Mouse (Mus musculus) C2C12 (cell line): ENCODE data around the gene Rps6ka1. TPM values are rescaled to one million over a fixed set of nuclear protein-coding genes. Genes with fewer than 3 reads are reported as not detected.
"Not testable (repeated sequence)": the region's sequence is repeated elsewhere in the genome, so short reads cannot be mapped to it uniquely, and the experiment has no call there.

Experiments
- H3K27me3 ChIP-seq: one replicate; pipeline ENCODE4 v1.6.1; 2011; ENCODE audit not compliant: control insufficient read depth, insufficient read depth, insufficient read length
- H3K36me3 ChIP-seq: one replicate; pipeline ENCODE4 v1.6.1; 2011; ENCODE audit not compliant: control insufficient read depth, insufficient read depth
- H3K4me3 ChIP-seq: one replicate; pipeline ENCODE4 v1.5.1; 2011; ENCODE audit warnings: mild to moderate bottlenecking, control low read depth; ENCODE audit not compliant: poor library complexity, insufficient read depth, severe bottlenecking
- H3K79me2 ChIP-seq: one replicate; pipeline ENCODE4 v1.6.1; 2011; ENCODE audit not compliant: control insufficient read depth, insufficient read depth
- H3K79me3 ChIP-seq: one replicate; pipeline ENCODE4 v1.6.1; 2011; ENCODE audit warnings: low read depth, control low read depth
- H3ac ChIP-seq: one replicate; pipeline ENCODE3; 2011; ENCODE audit warnings: low read depth; ENCODE audit not compliant: control insufficient read depth, insufficient read length
- CEBPB ChIP-seq: IDR thresholded peaks from one replicate; pipeline ENCODE4 v1.6.1; 2011; ENCODE audit warnings: low read depth, mild to moderate bottlenecking, control low read depth, moderate library complexity
- CTCF ChIP-seq: IDR thresholded peaks from one replicate; pipeline ENCODE4 v1.5.1; 2011; ENCODE audit not compliant: control insufficient read depth, insufficient read depth, insufficient read length
- FOSL1 ChIP-seq: IDR thresholded peaks from one replicate; pipeline ENCODE4 v1.8.0; 2011; ENCODE audit warnings: mild to moderate bottlenecking, low read length; ENCODE audit not compliant: poor library complexity, insufficient read depth, severe bottlenecking
- MAX ChIP-seq: IDR thresholded peaks from one replicate; pipeline ENCODE4 v1.6.1; 2011; ENCODE audit warnings: mild to moderate bottlenecking, control low read depth
- MYOD1 ChIP-seq: IDR thresholded peaks from one replicate; pipeline ENCODE4 v1.6.1; 2011; ENCODE audit warnings: low read depth; ENCODE audit not compliant: control insufficient read depth, insufficient read length
- MYOG ChIP-seq: IDR thresholded peaks from one replicate; pipeline ENCODE4 v1.6.1; 2011; ENCODE audit not compliant: control insufficient read depth, insufficient read length; ENCODE audit errors: extremely low read depth
- USF1 ChIP-seq: IDR thresholded peaks from one replicate; pipeline ENCODE4 v1.6.1; 2011; ENCODE audit warnings: low read depth, mild to moderate bottlenecking, control low read depth, moderate library complexity
- polyA plus RNA-seq: library from polyadenylated mRNA; unstranded; fragments of >200 nt; fragmentation: generic; extraction: Trizol; gene quantifications from one replicate; pipeline ENCODE4 v1.2.1, GENCODE M21; 2012; ENCODE audit warnings: missing spikeins

The Rps6ka1 gene
- polyA plus RNA-seq, 1 experiment, result 2.4 TPM

DNA sequence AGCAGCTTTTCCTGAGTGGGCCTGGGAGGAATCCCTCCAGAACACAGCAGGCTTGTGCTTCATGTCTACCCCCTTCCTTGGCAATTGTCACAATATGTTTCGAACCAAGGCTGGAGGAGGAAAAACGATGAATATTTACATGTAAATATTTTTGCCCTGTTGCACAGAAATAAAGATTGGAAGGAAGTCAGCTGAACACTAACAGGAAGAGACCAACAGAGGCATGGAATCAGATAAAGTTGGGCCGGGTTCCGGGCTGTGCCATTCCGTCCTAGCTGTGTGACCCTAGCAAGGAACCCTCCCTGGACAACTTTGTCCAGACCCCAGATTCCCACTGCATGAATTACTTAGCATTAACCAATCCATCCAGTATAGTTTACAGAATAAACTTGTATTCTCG is 20.5 kb upstream of the Rps6ka1 start:
- TF ChIP-seq MYOG, result no peak
- no peak for TF ChIP-seq USF1
- Histone ChIP-seq H3K79me2 (no peaks in the 10 kb centered on the region), H3K27me3 (no peaks in the 10 kb centered on the region), H3K4me3 (no peak overlapping the region), H3K79me3 (no peaks in the 10 kb centered on the region), H3K36me3 (no peaks in the 10 kb centered on the region), H3ac (no peak overlapping the region)

DNA sequence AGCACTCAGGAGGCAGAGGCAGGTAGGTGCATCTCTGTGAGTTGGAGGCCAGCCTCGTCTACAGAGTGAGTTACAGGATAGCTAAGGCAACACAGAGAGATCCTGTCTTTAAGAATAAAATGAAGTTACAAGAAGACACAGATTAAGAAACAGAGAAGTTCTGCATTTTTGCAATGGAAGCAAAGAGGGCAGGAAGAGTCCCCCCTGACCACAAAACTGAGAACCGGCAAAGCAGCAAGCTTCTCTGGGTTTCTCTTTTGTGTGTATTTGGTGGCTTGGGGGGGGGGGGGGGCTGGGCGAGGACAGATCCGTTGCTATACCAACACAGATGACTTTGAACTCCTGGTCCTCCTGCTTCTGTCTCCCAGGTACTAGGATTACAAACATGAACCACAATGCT is 19.5 kb upstream of the Rps6ka1 start:
- no peak overlapping the region for H3ac ChIP-seq
- H3K4me3 ChIP-seq, result no peak overlapping the region
- no peaks in the 10 kb centered on the region for H3K36me3 ChIP-seq
- H3K27me3 ChIP-seq, result no peaks in the 10 kb centered on the region
- TF ChIP-seq MYOG (no peak), MYOD1 (no peak), FOSL1 (no peak), CTCF (no peak), USF1 (no peak), MAX (no peak), CEBPB (no peak)
- H3K79me3 ChIP-seq, result no peaks in the 10 kb centered on the region
- no peaks in the 10 kb centered on the region for H3K79me2 ChIP-seq

DNA sequence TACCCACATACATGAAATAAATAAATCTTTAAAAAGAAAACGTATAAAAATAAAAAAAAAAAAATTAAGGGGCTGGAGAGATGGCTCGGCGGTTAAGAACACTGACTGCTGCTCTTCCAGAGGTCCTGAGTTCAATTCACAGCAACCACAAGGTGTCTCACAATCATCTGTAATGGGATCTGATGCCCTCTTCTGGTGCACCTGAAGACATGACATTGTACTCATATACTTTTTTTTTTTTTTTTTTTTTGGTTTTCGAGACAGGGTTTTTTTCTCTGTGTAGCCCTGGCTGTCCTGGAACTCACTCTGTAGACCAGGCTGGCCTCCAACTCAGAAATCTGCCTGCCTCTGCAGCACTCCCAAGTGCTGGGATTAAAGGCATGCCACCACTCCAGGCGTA is 18.7 kb upstream of the Rps6ka1 start:
- H3K27me3 ChIP-seq, H3K79me3 ChIP-seq, H3K4me3 ChIP-seq, H3ac ChIP-seq, H3K36me3 ChIP-seq, H3K79me2 ChIP-seq: not testable (repeated sequence)

DNA sequence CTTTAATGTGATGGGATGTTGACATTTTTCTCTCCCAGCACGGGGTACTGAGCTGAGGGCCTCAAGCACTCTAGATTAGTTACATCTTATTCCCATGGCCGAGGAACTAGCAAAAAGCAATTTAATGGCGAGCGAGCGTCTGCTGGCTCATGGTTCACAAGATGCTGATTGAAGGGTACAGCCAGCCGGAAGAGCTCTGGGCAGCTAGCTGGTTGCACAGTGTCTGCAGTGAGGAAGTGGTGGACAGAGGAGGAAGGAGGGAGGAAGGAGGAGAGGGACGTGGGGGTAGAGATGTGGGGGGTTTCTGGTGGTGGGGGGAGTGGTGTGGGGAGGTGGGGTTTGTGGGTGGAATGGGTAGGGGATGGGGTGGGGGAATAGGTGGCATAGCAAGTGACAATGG is 17.6 kb upstream of the Rps6ka1 start:
- H3ac ChIP-seq, result no peak overlapping the region
- H3K36me3 ChIP-seq, result no peaks in the 10 kb centered on the region
- H3K4me3 ChIP-seq, result no peak overlapping the region
- no peaks in the 10 kb centered on the region for H3K27me3 ChIP-seq
- H3K79me3 ChIP-seq, result no peaks in the 10 kb centered on the region
- no peak for TF ChIP-seq FOSL1
- no peak for TF ChIP-seq CTCF
- no peak for TF ChIP-seq CEBPB
- no peak for TF ChIP-seq MAX
- TF ChIP-seq MYOG, result no peak
- TF ChIP-seq USF1, result no peak
- TF ChIP-seq MYOD1, result no peak
- H3K79me2 ChIP-seq, result no peaks in the 10 kb centered on the region

- H3K79me3 ChIP-seq, result no peaks in the 10 kb centered on the region
- no peaks in the 10 kb centered on the region for H3K36me3 ChIP-seq
- no peak overlapping the region for H3ac ChIP-seq
- H3K4me3 ChIP-seq, result no peak overlapping the region
- H3K79me2 ChIP-seq, result no peaks in the 10 kb centered on the region
- no peaks in the 10 kb centered on the region for H3K27me3 ChIP-seq
- TF ChIP-seq CEBPB, result no peak
- no peak for TF ChIP-seq MAX
- no peak for TF ChIP-seq MYOG
- TF ChIP-seq USF1, result no peak
- TF ChIP-seq FOSL1, result no peak
- TF ChIP-seq CTCF, result no peak
- no peak for TF ChIP-seq MYOD1
Measured at GRCm38 (mm10) chr4:133904326-133904725, 16.7 kb upstream of the Rps6ka1 start.

GRCm38 (mm10) chr4:133903372-133903771 is 15.8 kb upstream of the Rps6ka1 start:
- Histone ChIP-seq H3K27me3 (no peaks in the 10 kb centered on the region), H3K36me3 (no peaks in the 10 kb centered on the region), H3K4me3 (no peak overlapping the region), H3ac (no peak overlapping the region), H3K79me3 (no peaks in the 10 kb centered on the region), H3K79me2 (no peaks in the 10 kb centered on the region)
- TF ChIP-seq CEBPB, result no peak
- TF ChIP-seq CTCF, result no peak
- TF ChIP-seq MYOG, result no peak
- TF ChIP-seq MAX, result no peak
- TF ChIP-seq USF1, result no peak
- no peak for TF ChIP-seq FOSL1
- no peak for TF ChIP-seq MYOD1
